Mouse (Mus musculus) cerebellum, adult 2 months (tissue): ENCODE data around the gene Nemp2.

ENCODE experiments used
- CTCF ChIP-seq: fragments of 200-500 bp; IDR thresholded peaks from 2 replicates; pipeline ENCODE4 v1.5.1; 2011; ENCODE audit warnings: low read depth, mild to moderate bottlenecking, control low read depth, low read length, moderate library complexity, borderline replicate concordance; ENCODE audit not compliant: insufficient read depth
- POLR2A ChIP-seq: fragments of 200-500 bp; IDR thresholded peaks from 2 replicates; pipeline ENCODE4 v1.6.1; 2011; ENCODE audit warnings: low read length, control low read depth, borderline replicate concordance; ENCODE audit not compliant: insufficient read depth

DNA sequence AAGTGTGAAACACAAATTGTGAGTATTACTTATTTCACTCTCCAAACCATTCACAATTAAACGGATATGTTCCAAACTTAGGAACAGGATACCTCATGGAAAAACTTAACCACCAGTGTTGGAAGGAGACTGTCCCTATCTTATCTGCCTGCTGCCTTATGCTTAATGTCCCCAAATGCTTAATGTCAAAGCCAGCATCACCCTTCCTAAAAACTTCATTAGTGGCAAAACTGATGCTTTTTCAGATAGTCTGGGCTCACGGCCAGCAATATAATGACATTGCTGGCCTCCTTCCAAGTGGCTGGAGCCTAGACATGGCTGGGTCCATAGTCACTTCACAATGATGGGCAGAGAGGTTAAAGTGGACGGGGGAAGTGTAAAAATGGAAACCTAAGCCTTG, 46.1 kb downstream of the Nemp2 start:
- TF ChIP-seq POLR2A (no peak), CTCF (no peak)
